ENCODE assay signal across 10 mouse cellular contexts in the genomic region with DNA sequence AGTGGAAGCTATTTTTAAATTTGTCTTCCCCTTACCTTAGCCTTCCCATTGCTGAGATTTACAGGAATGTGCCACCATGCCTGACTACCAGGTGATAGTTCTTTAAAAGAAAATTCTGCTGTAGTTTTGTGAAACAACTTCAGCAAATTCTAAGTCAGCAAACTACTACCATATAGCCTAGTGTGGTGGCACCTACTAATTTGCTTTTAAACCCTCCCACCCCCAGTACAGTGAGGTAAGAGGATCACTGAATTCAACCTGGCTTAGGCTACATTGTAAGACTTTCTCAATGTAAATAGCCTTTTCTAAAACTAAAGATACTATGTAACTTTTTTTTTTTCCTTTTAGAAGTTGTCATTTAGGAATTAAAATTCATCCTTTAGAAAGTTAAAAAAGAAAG. TPM values are rescaled to one million over a fixed set of nuclear protein-coding genes. Genes with fewer than 3 reads are reported as not detected.
A peak's percentile ranks its signal among the peaks of the same experiment; 100 is the strongest.
DNase-seq lines count a peak whose midpoint lies in the region; ATAC-seq and TF ChIP-seq lines count a peak whose summit lies in the region.
"Had no signal": no experiment of that assay in that cellular context is flagged by ENCODE, and none has a peak within 500 bp of the region (broad histone marks: within the 10 kb centered on the region; RNA-seq: fewer than 3 reads in every experiment).

No protein-coding gene starts in this region.

- H3K79me2 ChIP-seq in MEL (ENCODE audit: control insufficient read depth, insufficient read depth, low read length, poor library complexity), result peaks cover 18% of the 10 kb centered on the region

- 0 out of 2 replicates have a peak, but pooled peaks cover 1% of the 10 kb centered on the region for H3K27me3 ChIP-seq in heart, embryonic 13.5 days (replicated peaks)
- no peaks in the 10 kb centered on the region for H3K27me3 ChIP-seq in MEL (ENCODE audit: control insufficient read depth in 1 of 2, insufficient read depth in 2 of 2, low read length in 2 of 2)
- no peaks in the 10 kb centered on the region for H3K27me3 ChIP-seq in hindbrain, embryonic 12.5 days
- no peaks in the 10 kb centered on the region for H3K27me3 ChIP-seq in midbrain, embryonic 10.5 days (ENCODE audit: low read depth, poor library complexity, severe bottlenecking)

- no peak for TF ChIP-seq EP300 in MEL (IDR thresholded peaks at IDR 0.05; ENCODE audit: low read depth in 1 of 2, low read length in 2 of 2)

- peaks cover 20% of the 10 kb centered on the region for H3K4me1 ChIP-seq in heart, embryonic 13.5 days
- peaks cover 2 to 5% of the 10 kb centered on the region in 2 experiments; a peak in 1 of 4 replicates for H3K4me1 ChIP-seq in MEL (ENCODE audit: control insufficient read depth in 1 of 2, insufficient read depth in 2 of 2, low read length in 2 of 2)
- H3K4me1 ChIP-seq in hindbrain, embryonic 12.5 days, result peaks cover 15% of the 10 kb centered on the region
- H3K4me1 ChIP-seq in midbrain, embryonic 10.5 days, result peaks cover 22% of the 10 kb centered on the region

- intact Hi-C loops in heart, postnatal 25 days (cut with DNase I), result loop anchor here (5.0 kb wide), 1 partner anchor 86 kb away; a partner anchor contains a TSS

- ATAC-seq in heart, embryonic 13.5 days (ENCODE audit: extremely low read depth, insufficient number of reproducible peaks, low FRiP score, low TSS enrichment), result no peak
- no peak for ATAC-seq in hindbrain, embryonic 12.5 days (ENCODE audit: low FRiP score)

- no peak for DNase-seq in heart, postnatal 25 days (ENCODE audit: low spot score)
- DNase-seq in MEL (ENCODE audit: low read depth, low spot score), result no peak
- DNase-seq in midbrain, embryonic 10.5 days (ENCODE audit: low spot score), result no peak
- DNase-seq in retina, embryonic 14.5 days (ENCODE audit: low spot score), result no peak
- DNase-seq in spleen, adult 18-20 months, result no peak
- DNase-seq in right cerebral cortex, adult 18-20 months, result no peak
- DNase-seq: right cerebral cortex, postnatal 14 days had no signal

- H3K36me3 ChIP-seq in heart, embryonic 13.5 days, result peaks cover 20% of the 10 kb centered on the region
- peaks cover 9 to 16% of the 10 kb centered on the region in 2 experiments; a peak in 3 of 4 replicates for H3K36me3 ChIP-seq in MEL (ENCODE audit: control insufficient read depth in 1 of 2, insufficient read depth in 2 of 2, low read length in 2 of 2)
- H3K36me3 ChIP-seq in hindbrain, embryonic 12.5 days, result peaks cover 5% of the 10 kb centered on the region; the same call in 1 of the 2 replicates
- peaks cover 16% of the 10 kb centered on the region for H3K36me3 ChIP-seq in midbrain, embryonic 10.5 days

- H3K4me3 ChIP-seq in heart, embryonic 13.5 days, result peak overlapping the region; percentile 70
- H3K4me3 ChIP-seq in MEL (ENCODE audit: control insufficient read depth in 1 of 2, insufficient read depth in 1 of 2, low read depth in 2 of 2, low read length in 2 of 2), result peak overlapping the region; percentile 74 to 88
- H3K4me3 ChIP-seq in hindbrain, embryonic 12.5 days, result peak overlapping the region; percentile 80; the same call in 1 of the 2 replicates
- H3K4me3 ChIP-seq in midbrain, embryonic 10.5 days, result peak overlapping the region; percentile 84; the same call in 1 of the 2 replicates

- no peak for TF ChIP-seq POLR2A in MEL (IDR thresholded peaks at IDR 0.05; ENCODE audit: control insufficient read depth in 1 of 2, insufficient read depth in 1 of 2, low read depth in 1 of 2, low read length in 2 of 2, poor library complexity in 1 of 2)

- H3K4me2 ChIP-seq in heart, embryonic 13.5 days, result peak overlapping the region; percentile 80
- H3K4me2 ChIP-seq in hindbrain, embryonic 12.5 days (replicated peaks), result peak overlapping the region; percentile 61

- H3K27ac ChIP-seq in heart, embryonic 13.5 days (replicated peaks), result peak overlapping the region; percentile 42
- H3K27ac ChIP-seq in MEL (ENCODE audit: control insufficient read depth, low read depth, low read length), result peak overlapping the region; percentile 24
- H3K27ac ChIP-seq in hindbrain, embryonic 12.5 days, result no peak overlapping the region
- no peak overlapping the region for H3K27ac ChIP-seq in midbrain, embryonic 10.5 days (replicated peaks)

- TF ChIP-seq CTCF in MEL (IDR thresholded peaks at IDR 0.05 in 2 of 3, conservative IDR thresholded peaks at IDR 0.05 in 1 of 3; ENCODE audit: control insufficient read depth in 1 of 3, insufficient read depth in 1 of 3, low read depth in 2 of 3, low read length in 3 of 3, poor library complexity in 1 of 3, severe bottlenecking in 1 of 3), result no peak

- peak overlapping the region; percentile 95 for H3K9ac ChIP-seq in heart, embryonic 13.5 days
- peak overlapping the region; percentile 18 for H3K9ac ChIP-seq in MEL (ENCODE audit: control insufficient read depth, low read depth, low read length, poor library complexity, severe bottlenecking)
- no peak overlapping the region for H3K9ac ChIP-seq in hindbrain, embryonic 12.5 days

- no peak for TF ChIP-seq RAD21 in MEL (IDR thresholded peaks at IDR 0.05; ENCODE audit: low read depth, low read length)

- no peaks in the 10 kb centered on the region for H3K9me3 ChIP-seq in heart, embryonic 13.5 days
- no peaks in the 10 kb centered on the region for H3K9me3 ChIP-seq in MEL (replicated peaks; ENCODE audit: insufficient read depth, low read length)
- H3K9me3 ChIP-seq in hindbrain, embryonic 12.5 days (replicated peaks), result no peaks in the 10 kb centered on the region
- no peaks in the 10 kb centered on the region for H3K9me3 ChIP-seq in midbrain, embryonic 10.5 days (replicated peaks)

TF ChIP-seq in MEL, 35 proteins besides CTCF, POLR2A, EP300 and RAD21:
- TF ChIP-seq POLR2AphosphoS2 (IDR thresholded peaks at IDR 0.05; ENCODE audit: low read length) (no peak), MEF2A (IDR thresholded peaks at IDR 0.05; ENCODE audit: extremely low read depth, insufficient replicate concordance, low read depth, low read length, poor library complexity, severe bottlenecking) (no peak), MYC (IDR thresholded peaks at IDR 0.05; ENCODE audit: low read depth, low read length) (no peak), KAT2A (conservative IDR thresholded peaks at IDR 0.05; ENCODE audit: low read depth, low read length) (no peak), CHD2 (IDR thresholded peaks at IDR 0.05; ENCODE audit: low read length) (no peak), USF2 (IDR thresholded peaks at IDR 0.05; ENCODE audit: borderline replicate concordance in 1 of 2, insufficient read depth in 1 of 2, low read depth in 1 of 2, low read length in 2 of 2) (no peak), TBP (IDR thresholded peaks at IDR 0.05; ENCODE audit: low read depth, low read length) (no peak), UBTF (IDR thresholded peaks at IDR 0.05; ENCODE audit: borderline replicate concordance, insufficient read depth, low read depth, low read length) (no peak), ETS1 (IDR thresholded peaks at IDR 0.05; ENCODE audit: low read depth, low read length) (no peak), ELF1 (IDR thresholded peaks at IDR 0.05; ENCODE audit: low read depth, low read length) (no peak), ZC3H11A (IDR thresholded peaks at IDR 0.05; ENCODE audit: low read depth, low read length) (no peak), JUND (IDR thresholded peaks at IDR 0.05; ENCODE audit: low read depth, low read length) (no peak), TCF12 (IDR thresholded peaks at IDR 0.05; ENCODE audit: low read depth, low read length) (no peak)

RNA-seq across cellular contexts. Expression of a gene that starts 1.5 kb away (rescaled TPM):
- 32.8 and 36.7 TPM in 2 replicates for polyA plus RNA-seq in heart, embryonic 13.5 days (2015; fragmentation: Nextera tagmentation; extraction: Ambion mirVana)
- 10 to 100 TPM; 31.0 to 32.0 TPM for total RNA-seq in heart, postnatal 25 days (2021)
- 23.2 and 24.9 TPM in 2 replicates for total RNA-seq in MEL (2012; rRNA removed)
- 10 to 100 TPM; 30.0 to 83.7 TPM for polyA plus RNA-seq in MEL (2012; ENCODE audit: insufficient read depth in 1 of 2, insufficient read length in 2 of 2, low read depth in 1 of 2, low replicate concordance in 2 of 2, missing spikeins in 1 of 2)
- 53.1 and 61.7 TPM in 2 replicates for polyA plus RNA-seq in hindbrain, embryonic 12.5 days (2016; fragmentation: Nextera tagmentation; extraction: Ambion mirVana)
- polyA plus RNA-seq in midbrain, embryonic 10.5 days (2016; fragmentation: Nextera tagmentation; extraction: Ambion mirVana), result 28.9 and 35.5 TPM in 2 replicates

RNA-seq across cellular contexts. Expression of a gene that starts 14.3 kb away (rescaled TPM):
- polyA plus RNA-seq in heart, embryonic 13.5 days (2015; fragmentation: Nextera tagmentation; extraction: Ambion mirVana), result 0.94 and 1.3 TPM in 2 replicates
- total RNA-seq in heart, postnatal 25 days (2021), result under 1 TPM; 0.03 to 0.11 TPM
- total RNA-seq in MEL (2012; rRNA removed), result 0.03 and 0.04 TPM in 2 replicates
- under 1 TPM in 1 of 2 experiments, not detected in 1; 0.11 TPM for polyA plus RNA-seq in MEL (2012; ENCODE audit: insufficient read depth in 1 of 2, insufficient read length in 2 of 2, low read depth in 1 of 2, low replicate concordance in 2 of 2, missing spikeins in 1 of 2)
- polyA plus RNA-seq in hindbrain, embryonic 12.5 days (2016; fragmentation: Nextera tagmentation; extraction: Ambion mirVana), result 6.4 and 6.5 TPM in 2 replicates
- polyA plus RNA-seq in midbrain, embryonic 10.5 days (2016; fragmentation: Nextera tagmentation; extraction: Ambion mirVana), result 7.4 and 7.7 TPM in 2 replicates
- polyA plus RNA-seq: inflammation-experienced regulatory T-cells, adult 6 months had no signal

Comparison
In these comparisons a context has a peak if more than half of its experiments do, and no peak if none do; other contexts are left out.
1. H3K27ac ChIP-seq: peak in heart, embryonic 13.5 days (single experiment) and MEL (single experiment); none in hindbrain, embryonic 12.5 days (single experiment) and midbrain, embryonic 10.5 days (single experiment).
2. Peak in every context shown above with its lines, with median percentiles within 50 percentile points of each other: H3K4me3 ChIP-seq.